Mouse (Mus musculus) forebrain, embryonic 12.5 days (tissue): ENCODE measurements around the gene Grm6. TPM values are rescaled to one million over a fixed set of nuclear protein-coding genes. Genes with fewer than 3 reads are reported as not detected.

Experiments
- polyA plus RNA-seq: library from polyadenylated mRNA; unstranded; fragments of >200 nt; fragmentation: Nextera tagmentation; extraction: Ambion mirVana; gene quantifications from 2 replicates; pipeline ENCODE4 v1.2.1, GENCODE M21; 2016

Grm6 gene
- polyA plus RNA-seq, 1 experiment from 2014 or later, result not detected

Other genes starting within 250 kb of the Grm6 start
- gene Adamts2, start 248.6 kb upstream of the Grm6 start, polyA plus RNA-seq, result 1.8 and 2.0 TPM in 2 replicates
- 49.6 and 55.9 TPM in 2 replicates for gene Zfp354c, start 23.0 kb upstream of the Grm6 start, polyA plus RNA-seq
- gene Zfp879, start 9.1 kb upstream of the Grm6 start, polyA plus RNA-seq, result 1.3 TPM in 2 replicates
- gene Zfp454, start 37.0 kb downstream of the Grm6 start, polyA plus RNA-seq, result 14.8 and 15.8 TPM in 2 replicates
- gene Zfp2, start 65.5 kb downstream of the Grm6 start, polyA plus RNA-seq, result 34.8 and 42.0 TPM in 2 replicates
- gene Zfp354b, start 80.9 kb downstream of the Grm6 start, polyA plus RNA-seq, result 1.7 and 2.2 TPM in 2 replicates
- not detected in 2 replicates for gene 4933414I15Rik, start 93.1 kb downstream of the Grm6 start, polyA plus RNA-seq
- gene Prop1, start 103.1 kb downstream of the Grm6 start, polyA plus RNA-seq, result not detected in 2 replicates
- gene Olfr1378, start 115.8 kb downstream of the Grm6 start, polyA plus RNA-seq, result not detected in 2 replicates
- 0.09 TPM in 1 of 2 replicates, not detected in the other for gene Olfr1377, start 131.3 kb downstream of the Grm6 start, polyA plus RNA-seq
- gene Olfr51, start 152.9 kb downstream of the Grm6 start, polyA plus RNA-seq, result not detected in 2 replicates
- not detected in 2 replicates for gene Olfr54, start 163.6 kb downstream of the Grm6 start, polyA plus RNA-seq
- gene Olfr1375, start 197.4 kb downstream of the Grm6 start, polyA plus RNA-seq, result not detected in 2 replicates
- gene Zfp354a, start 208.6 kb downstream of the Grm6 start, polyA plus RNA-seq, result 8.7 and 9.5 TPM in 2 replicates